Mouse (Mus musculus) spleen, adult 2 months (tissue): Measurements from ENCODE around the gene Dnajb11.

ENCODE experiments used
- CTCF ChIP-seq: fragments of 200-500 bp; IDR thresholded peaks from 2 replicates; pipeline ENCODE4 v1.5.1; 2011; ENCODE audit warnings: mild to moderate bottlenecking, inconsistent platforms; ENCODE audit not compliant: insufficient read depth, insufficient read length, insufficient replicate concordance; ENCODE audit errors: extremely low read depth
- POLR2A ChIP-seq: fragments of 200-500 bp; IDR thresholded peaks from 2 replicates; pipeline ENCODE4 v1.6.1; 2011; ENCODE audit warnings: low read depth, low read length, inconsistent platforms

- TF ChIP-seq CTCF, result no peak
- TF ChIP-seq POLR2A, result no peak
These were observed 23.8 kb downstream of the Dnajb11 start for GRCm38 (mm10) chr16:22881487-22881886.
